Mouse (Mus musculus) thymus, adult 2 months (tissue): ENCODE results near the gene A830031A19Rik.

Experiments used
- CTCF ChIP-seq: fragments of 200-500 bp; IDR thresholded peaks from 2 replicates; pipeline ENCODE4 v1.5.1; 2012; ENCODE audit warnings: mild to moderate bottlenecking, control low read depth, low read length, moderate library complexity, borderline replicate concordance; ENCODE audit not compliant: control insufficient read depth, poor library complexity, insufficient read depth; ENCODE audit errors: extremely low read depth
- POLR2A ChIP-seq: fragments of 200-500 bp; IDR thresholded peaks from 2 replicates; pipeline ENCODE4 v1.6.1; 2012; ENCODE audit warnings: mild to moderate bottlenecking, low read length, control low read depth, moderate library complexity; ENCODE audit not compliant: control insufficient read depth, poor library complexity, insufficient read depth; ENCODE audit errors: extremely low read depth

DNA sequence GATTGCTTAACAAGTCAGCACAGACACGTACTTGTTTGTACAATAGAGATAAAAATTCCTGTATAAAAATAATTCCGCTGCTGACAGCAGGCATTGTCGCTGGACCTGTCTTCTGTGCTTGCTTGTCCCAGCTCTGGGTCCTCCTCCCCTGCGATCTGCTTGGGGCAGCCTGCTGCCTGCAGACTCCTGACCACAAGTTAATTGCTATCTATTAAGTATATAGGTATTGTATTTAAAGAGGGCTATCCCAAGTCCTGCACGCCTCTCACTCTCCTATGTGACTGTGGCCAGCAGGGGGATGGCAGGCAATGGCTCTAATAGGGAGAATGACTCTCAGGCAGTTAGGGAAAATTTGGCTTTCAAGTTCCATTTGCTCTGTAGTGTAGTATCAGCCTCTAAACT, 19.2 kb upstream of the A830031A19Rik start:
- TF ChIP-seq CTCF (no peak), POLR2A (no peak)
